Mouse (Mus musculus) midbrain, postnatal 0 days (tissue): Measurements from ENCODE around the gene Shisa3. TPM values are rescaled to one million over a fixed set of nuclear protein-coding genes. Genes with fewer than 3 reads are reported as not detected.
A peak's percentile ranks its signal among the peaks of the same experiment; 100 is the strongest.

Experiments used
- ATAC-seq: fragments of 200-750 bp; cut with Nextera tagmentation; 2 replicates; pipeline ENCODE4 v1.8.0; 2017; ENCODE audit warnings: moderate number of reproducible peaks, mild to moderate bottlenecking, moderate TSS enrichment, moderate library complexity; ENCODE audit not compliant: low FRiP score
- DNase-seq: peaks from one replicate; pipeline ENCODE4 v3.0.0-alpha.2; 2015; ENCODE audit warnings: low spot score
- H3K27ac ChIP-seq: fragments of 300-500 bp; sonication (generic); 2 replicates; pipeline ENCODE4 v1.5.1; 2014; ENCODE audit warnings: low read depth, mild to moderate bottlenecking, low read length, mixed read lengths
- H3K27me3 ChIP-seq: fragments of 300-500 bp; sonication (generic); 2 replicates; pipeline ENCODE4 v1.6.1; 2014; ENCODE audit warnings: low read length, control low read depth, mixed read lengths; ENCODE audit not compliant: insufficient read depth
- H3K36me3 ChIP-seq: fragments of 300-500 bp; sonication (generic); 2 replicates; pipeline ENCODE4 v1.6.1; 2014; ENCODE audit warnings: low read length, control low read depth, mixed read lengths; ENCODE audit not compliant: insufficient read depth
- H3K4me1 ChIP-seq: fragments of 300-500 bp; sonication (generic); 2 replicates; pipeline ENCODE4 v1.6.1; 2014; ENCODE audit warnings: mild to moderate bottlenecking, control low read depth, antibody characterized with exemption, low read length, mixed read lengths; ENCODE audit not compliant: insufficient read depth
- H3K4me2 ChIP-seq: fragments of 300-500 bp; sonication (generic); 2 replicates; pipeline ENCODE4 v1.6.1; 2014; ENCODE audit warnings: low read depth, mild to moderate bottlenecking, low read length, mixed read lengths; ENCODE audit not compliant: poor library complexity, severe bottlenecking
- H3K4me3 ChIP-seq: fragments of 300-500 bp; sonication (generic); 2 replicates; pipeline ENCODE4 v1.5.1; 2014; ENCODE audit warnings: low read depth, mild to moderate bottlenecking, low read length, moderate library complexity
- H3K9ac ChIP-seq: fragments of 300-500 bp; sonication (generic); replicated peaks from 2 replicates; pipeline ENCODE4 v1.6.1; 2014; ENCODE audit warnings: mild to moderate bottlenecking, low read length, moderate library complexity, mixed read lengths; ENCODE audit not compliant: poor library complexity, severe bottlenecking
- H3K9me3 ChIP-seq: fragments of 300-500 bp; sonication (generic); 2 replicates; pipeline ENCODE4 v1.6.1; 2016; ENCODE audit warnings: low read length, control low read depth
- CTCF ChIP-seq: IDR thresholded peaks from 2 replicates; pipeline ENCODE4 v1.5.1; 2016; ENCODE audit warnings: antibody characterized with exemption, mild to moderate bottlenecking
- WGBS: fragments of 180-500 bp; shearing (Covaris S2); extraction: QIAGEN DNeasy Blood & Tissue Kit; methylation state at CpG from one replicate; pipeline ENCODE4 v1.1.7; 2014; 5-methylcytosine and 5-hydroxymethylcytosine counted together
- polyA plus RNA-seq: library from polyadenylated mRNA; unstranded; fragments of >200 nt; fragmentation: Nextera tagmentation; extraction: Ambion mirVana; gene quantifications from 2 replicates; pipeline ENCODE4 v1.2.1, GENCODE M21; 2015
- total RNA-seq: library from RNA; depleted of rRNA; stranded (reverse); fragments of >200 nt; gene quantifications from 2 replicates; pipeline ENCODE4 v1.2.3, GENCODE M21; 2014

The Shisa3 gene
- total and polyA plus RNA-seq, 2 experiments from 2014 or later, result 9.4 to 28.0 TPM

DNA sequence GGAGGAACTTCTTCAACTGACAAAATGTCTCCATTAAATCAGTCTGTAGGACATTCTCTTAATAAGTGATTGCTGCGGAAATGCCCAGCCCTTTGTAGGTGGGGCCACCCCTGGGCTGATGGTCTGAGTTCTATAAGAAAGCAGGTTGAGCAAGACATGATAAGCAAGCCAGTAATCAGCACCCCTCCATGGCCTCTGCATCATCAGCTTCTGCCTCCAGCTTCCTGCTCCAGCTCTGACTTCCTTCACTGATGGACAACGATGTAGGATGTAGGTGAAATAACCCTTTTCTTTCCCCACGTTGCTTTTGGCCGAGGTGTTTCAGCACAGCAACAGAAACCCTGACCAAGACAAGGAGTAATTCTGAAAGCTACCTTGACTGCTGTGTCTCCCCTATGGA is 41.5 kb downstream of the Shisa3 start:
- ATAC-seq (no peak), DNase-seq (no peak)
- TF ChIP-seq CTCF, result no peak
- Histone ChIP-seq H3K9ac (no peak overlapping the region), H3K9me3 (no peaks in the 10 kb centered on the region), H3K4me2 (no peak overlapping the region), H3K27ac (no peak overlapping the region), H3K4me1 (no peaks in the 10 kb centered on the region), H3K4me3 (no peak overlapping the region), H3K27me3 (0 out of 2 replicates have a peak, but pooled peaks cover 17% of the 10 kb centered on the region), H3K36me3 (peaks cover 44% of the 10 kb centered on the region)
- WGBS, result 96% methylated on average over 4 of the region's 4 CpGs

DNA sequence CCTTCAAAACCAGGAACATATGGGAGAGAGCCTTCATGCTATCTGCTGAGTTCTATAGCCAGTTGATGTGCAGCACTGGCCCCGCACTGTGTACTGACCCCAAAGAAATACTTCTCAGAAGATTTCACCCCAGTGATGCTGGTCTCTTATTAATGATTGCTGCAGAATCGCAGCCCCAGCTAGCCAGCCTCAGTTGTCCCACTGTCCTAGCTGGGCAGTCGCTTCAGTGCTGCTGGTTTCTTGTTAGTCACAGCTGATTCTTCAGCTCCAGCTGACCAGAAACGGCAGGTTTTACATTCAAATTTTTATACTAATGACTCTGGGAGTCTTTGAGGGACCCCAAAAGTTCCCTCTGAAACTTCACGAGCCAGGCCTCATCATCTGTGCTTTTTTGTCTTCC is 42.3 kb downstream of the Shisa3 start:
- 89% methylated on average over 5 of the region's 5 CpGs for WGBS

GRCm38 (mm10) chr5:67652468-67652867 is 44.8 kb downstream of the Shisa3 start:
- Histone ChIP-seq H3K4me2 (no peak overlapping the region), H3K4me1 (no peaks in the 10 kb centered on the region), H3K27ac (no peak overlapping the region), H3K9me3 (no peaks in the 10 kb centered on the region), H3K9ac (no peak overlapping the region), H3K36me3 (peaks cover 26% of the 10 kb centered on the region), H3K27me3 (0 out of 2 replicates have a peak, but pooled peaks cover 11% of the 10 kb centered on the region), H3K4me3 (no peak overlapping the region)
- 91% methylated on average over 4 of the region's 4 CpGs for WGBS
- DNase-seq (no peak), ATAC-seq (no peak)
- no peak for TF ChIP-seq CTCF

More for the DNA sequence above, 42.3 kb downstream of the Shisa3 start:
- H3K4me2 ChIP-seq, result no peak overlapping the region
- peaks cover 41% of the 10 kb centered on the region for H3K36me3 ChIP-seq
- no peak for ATAC-seq
- no peaks in the 10 kb centered on the region for H3K4me1 ChIP-seq
- 0 out of 2 replicates have a peak, but pooled peaks cover 12% of the 10 kb centered on the region for H3K27me3 ChIP-seq
- H3K27ac ChIP-seq, result no peak overlapping the region
- TF ChIP-seq CTCF, result no peak
- H3K4me3 ChIP-seq, result no peak overlapping the region
- no peaks in the 10 kb centered on the region for H3K9me3 ChIP-seq
- DNase-seq, result no peak
- no peak overlapping the region for H3K9ac ChIP-seq

DNA sequence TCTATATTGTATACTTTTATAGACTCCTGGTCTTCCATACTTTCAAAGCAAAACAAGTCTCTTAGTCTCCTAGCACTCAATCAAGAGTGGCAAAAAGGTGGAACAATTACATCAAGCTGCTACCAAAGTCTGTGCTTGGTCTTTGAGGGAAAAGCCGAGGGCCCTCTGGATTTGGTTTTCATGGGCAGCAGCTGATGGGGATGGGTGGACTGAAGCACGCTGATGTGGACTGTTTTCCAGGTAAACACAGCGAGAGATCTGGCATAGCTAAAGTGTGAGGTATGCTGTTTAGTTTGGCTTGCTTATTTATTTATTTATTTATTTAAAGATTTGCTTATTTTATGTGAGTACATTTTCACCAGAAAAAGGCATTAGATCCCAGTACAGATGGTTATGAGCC is 45.9 kb downstream of the Shisa3 start:
- Histone ChIP-seq H3K4me3 (no peak overlapping the region), H3K9ac (no peak overlapping the region), H3K4me1 (no peaks in the 10 kb centered on the region), H3K4me2 (no peak overlapping the region), H3K9me3 (no peaks in the 10 kb centered on the region), H3K27ac (no peak overlapping the region), H3K27me3 (0 out of 2 replicates have a peak, but pooled peaks cover 11% of the 10 kb centered on the region), H3K36me3 (peaks cover 21% of the 10 kb centered on the region)
- TF ChIP-seq CTCF, result no peak
- WGBS, result 94% methylated on average over 3 of the region's 3 CpGs
- ATAC-seq, result no peak
- no peak for DNase-seq

- Histone ChIP-seq H3K27me3 (0 out of 2 replicates have a peak, but pooled peaks cover 11% of the 10 kb centered on the region), H3K4me2 (no peak overlapping the region), H3K36me3 (peaks cover 19% of the 10 kb centered on the region), H3K27ac (no peak overlapping the region), H3K4me3 (no peak overlapping the region), H3K9ac (no peak overlapping the region), H3K9me3 (no peaks in the 10 kb centered on the region), H3K4me1 (no peaks in the 10 kb centered on the region)
- DNase-seq (peak; percentile 38), ATAC-seq (no peak)
- TF ChIP-seq CTCF, result no peak
- WGBS, result 47% methylated on average over 5 of the region's 5 CpGs
These were observed 46.9 kb downstream of the Shisa3 start for GRCm38 (mm10) chr5:67654572-67654971.

DNA sequence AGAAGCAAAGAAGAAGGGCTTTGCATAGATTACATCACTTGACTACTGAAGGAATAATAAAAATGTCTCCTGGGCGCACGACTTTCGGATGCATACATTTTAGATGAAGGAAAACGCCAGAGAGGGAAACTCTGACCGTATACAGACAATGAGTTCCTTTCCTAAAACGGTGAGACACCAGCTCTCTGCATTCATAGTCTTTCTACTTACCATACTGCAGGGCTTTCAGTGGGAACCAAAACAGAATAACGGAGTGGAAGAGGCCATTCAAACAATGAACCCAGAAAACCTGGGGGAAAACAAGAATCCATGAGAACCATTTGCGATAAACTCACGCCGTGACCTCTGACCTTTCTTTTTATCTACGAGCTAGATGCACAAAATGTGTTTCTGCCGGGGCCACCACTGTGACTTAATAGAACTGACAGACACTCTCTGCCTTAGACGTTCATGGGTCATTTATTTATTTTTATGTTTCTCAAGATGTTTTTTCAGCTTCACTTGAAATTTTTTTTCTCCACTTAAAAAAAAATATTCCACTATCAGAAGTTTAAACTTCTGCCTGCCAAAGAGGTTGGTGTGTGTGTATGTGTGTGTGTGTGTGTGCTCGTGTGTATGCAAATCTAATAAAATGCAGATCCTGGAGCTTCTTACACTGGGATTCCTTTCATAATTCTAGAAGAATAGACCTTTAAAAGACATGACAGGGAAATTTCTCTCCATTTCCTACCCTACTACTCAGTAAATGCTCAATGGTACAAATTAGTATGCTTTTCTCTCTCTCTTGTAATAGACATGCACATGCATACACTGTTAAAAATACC is 48.2 kb downstream of the Shisa3 start:
- no peak for ATAC-seq
- no peak for TF ChIP-seq CTCF
- 30% methylated on average over 14 of the region's 14 CpGs for WGBS

More for the DNA sequence above, 48.2 kb downstream of the Shisa3 start:
- H3K27me3 ChIP-seq, result 0 out of 2 replicates have a peak, but pooled peaks cover 10% of the 10 kb centered on the region
- peaks cover 10% of the 10 kb centered on the region for H3K36me3 ChIP-seq
- no peak overlapping the region for H3K27ac ChIP-seq
- DNase-seq, result no peak
- no peaks in the 10 kb centered on the region for H3K4me1 ChIP-seq
- no peaks in the 10 kb centered on the region for H3K9me3 ChIP-seq
- H3K4me3 ChIP-seq, result no peak overlapping the region
- no peak overlapping the region for H3K9ac ChIP-seq
- no peak overlapping the region for H3K4me2 ChIP-seq
